In the genomic region with DNA sequence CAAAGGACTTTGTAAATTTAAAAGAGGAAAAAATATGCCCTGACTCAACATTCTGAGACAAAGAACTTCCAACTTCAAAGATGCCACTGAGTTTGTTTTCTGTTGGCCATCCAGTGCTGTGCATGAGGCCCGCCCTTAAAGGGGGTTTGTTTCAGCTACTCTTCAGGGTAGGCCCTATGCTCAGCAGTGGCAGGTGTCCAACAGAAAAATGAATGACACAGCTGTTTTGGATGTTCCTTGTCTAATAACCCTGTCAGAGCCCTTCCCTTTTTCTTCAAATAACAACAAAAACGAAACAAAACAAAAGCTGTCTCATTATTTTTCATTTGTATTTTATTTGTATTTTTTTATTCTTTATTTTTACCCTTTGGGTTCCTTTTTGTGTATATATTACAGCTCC, we compare ENCODE assay signal across 18 mouse cellular contexts.
DNase-seq lines count a peak whose midpoint lies in the region; ATAC-seq and TF ChIP-seq lines count a peak whose summit lies in the region.
"Had no signal": no experiment of that assay in that cellular context is flagged by ENCODE, and none has a peak within 500 bp of the region (broad histone marks: within the 10 kb centered on the region; RNA-seq: fewer than 3 reads in every experiment).

No protein-coding gene starts in this region.

- 81% methylated on average over 2 of the region's 2 CpGs for WGBS in liver, adult 2 months
- 82% methylated on average over 2 of the region's 2 CpGs for WGBS in forebrain, embryonic 12.5 days

- no peak for TF ChIP-seq POLR2A in liver, adult 2 months (IDR thresholded peaks at IDR 0.05; ENCODE audit: extremely low read depth, insufficient read depth, low read length)

- no peak overlapping the region for H3K9ac ChIP-seq in liver, adult 2 months (ENCODE audit: low read depth, low read length)
- no peak overlapping the region for H3K9ac ChIP-seq in forebrain, embryonic 12.5 days
- H3K9ac ChIP-seq: heart, embryonic 15.5 days had no signal

- ATAC-seq in G1E (ENCODE audit: extremely low read depth, insufficient number of reproducible peaks, low FRiP score, poor library complexity, severe bottlenecking) = peak; percentile 86
- peak; percentile 93 for ATAC-seq in megakaryocyte progenitor cell, adult 5-6 weeks (replicated peaks; ENCODE audit: poor library complexity)
- no peak for ATAC-seq in forebrain, embryonic 12.5 days (ENCODE audit: low FRiP score)
- ATAC-seq: inflammation-experienced regulatory T-cells, adult 6 months had no signal

- H3K79me2 ChIP-seq in liver, adult 2 months (ENCODE audit: control insufficient read depth, insufficient read depth, low read length) = no peaks in the 10 kb centered on the region

- no peaks in the 10 kb centered on the region for H3K36me3 ChIP-seq in G1E (replicated peaks)
- H3K36me3 ChIP-seq in liver, adult 2 months (ENCODE audit: control insufficient read depth, insufficient read depth, low read length) = no peaks in the 10 kb centered on the region
- no peaks in the 10 kb centered on the region for H3K36me3 ChIP-seq in forebrain, embryonic 12.5 days (replicated peaks)
- H3K36me3 ChIP-seq: heart, embryonic 15.5 days had no signal

- H3K27me3 ChIP-seq in G1E (ENCODE audit: insufficient read depth, low read length) = no peaks in the 10 kb centered on the region
- no peaks in the 10 kb centered on the region for H3K27me3 ChIP-seq in liver, adult 2 months (ENCODE audit: control insufficient read depth, insufficient read depth, low read length)
- no peaks in the 10 kb centered on the region for H3K27me3 ChIP-seq in forebrain, embryonic 12.5 days
- H3K27me3 ChIP-seq: CH12.LX had no signal

- H3K27ac ChIP-seq in liver, adult 2 months (replicated peaks; ENCODE audit: insufficient read depth, low read depth, low read length) = no peak overlapping the region
- H3K27ac ChIP-seq in forebrain, embryonic 12.5 days = no peak overlapping the region
- H3K27ac ChIP-seq: heart, embryonic 15.5 days; kidney, postnatal 0 days had no signal

- peaks cover 39% of the 10 kb centered on the region for H3K4me1 ChIP-seq in G1E (ENCODE audit: insufficient read depth, low read depth, low read length)
- no peaks in the 10 kb centered on the region for H3K4me1 ChIP-seq in liver, adult 2 months (ENCODE audit: control insufficient read depth, insufficient read depth, low read length)
- H3K4me1 ChIP-seq in forebrain, embryonic 12.5 days = peaks cover 4% of the 10 kb centered on the region; the same call in 1 of the 2 replicates
- H3K4me1 ChIP-seq: heart, embryonic 15.5 days had no signal

- no peaks in the 10 kb centered on the region for H3K9me3 ChIP-seq in G1E (replicated peaks)
- no peaks in the 10 kb centered on the region for H3K9me3 ChIP-seq in forebrain, embryonic 12.5 days
- H3K9me3 ChIP-seq: heart, embryonic 15.5 days had no signal

- H3K4me2 ChIP-seq in forebrain, embryonic 12.5 days = no peak overlapping the region
- H3K4me2 ChIP-seq: heart, embryonic 15.5 days had no signal

- TF ChIP-seq CTCF in G1E (IDR thresholded peaks at IDR 0.05; ENCODE audit: low read depth, low read length) = no peak
- no peak for TF ChIP-seq CTCF in liver, adult 2 months (IDR thresholded peaks at IDR 0.05; ENCODE audit: low read depth, low read length)

- DNase-seq in G1E (ENCODE audit: low spot score) (peak; percentile 48), adipocyte (ENCODE audit: low spot score) (peak; percentile 62)
- peak; percentile 14 for DNase-seq in liver, adult 2 months (ENCODE audit: extremely low read depth, low read depth, low spot score)
- DNase-seq in layer of hippocampus, adult 9-10 months (ENCODE audit: low spot score) = no peak
- no peak for DNase-seq in cerebellum, adult 18-20 months
- DNase-seq in kidney, adult 8-10 months = no peak
- DNase-seq: cerebellum, postnatal 14 days; gastrocnemius, postnatal 14 days; lung, adult 18-20 months; lung, postnatal 36 days; midbrain, embryonic 14.5 days; thymus, postnatal 14 days had no signal

- H3K4me3 ChIP-seq in G1E (ENCODE audit: low read depth, low read length) = no peak overlapping the region; the same call in 1 of the 2 replicates
- H3K4me3 ChIP-seq in liver, adult 2 months (ENCODE audit: insufficient read depth, low read depth, low read length) = no peak overlapping the region
- H3K4me3 ChIP-seq in forebrain, embryonic 12.5 days (replicated peaks) = no peak overlapping the region
- H3K4me3 ChIP-seq: heart, embryonic 15.5 days had no signal

Comparison
In these comparisons a context has a peak if more than half of its experiments do, and no peak if none do; other contexts are left out.
1. DNase-seq: peak in G1E (single experiment), adipocyte (single experiment) and liver, adult 2 months (single experiment); none in layer of hippocampus, adult 9-10 months (single experiment), cerebellum, adult 18-20 months (0 of 2) and kidney, adult 8-10 months (0 of 2).